Comparison of ENCODE assay signal across 9 mouse cellular contexts in the genomic region with DNA sequence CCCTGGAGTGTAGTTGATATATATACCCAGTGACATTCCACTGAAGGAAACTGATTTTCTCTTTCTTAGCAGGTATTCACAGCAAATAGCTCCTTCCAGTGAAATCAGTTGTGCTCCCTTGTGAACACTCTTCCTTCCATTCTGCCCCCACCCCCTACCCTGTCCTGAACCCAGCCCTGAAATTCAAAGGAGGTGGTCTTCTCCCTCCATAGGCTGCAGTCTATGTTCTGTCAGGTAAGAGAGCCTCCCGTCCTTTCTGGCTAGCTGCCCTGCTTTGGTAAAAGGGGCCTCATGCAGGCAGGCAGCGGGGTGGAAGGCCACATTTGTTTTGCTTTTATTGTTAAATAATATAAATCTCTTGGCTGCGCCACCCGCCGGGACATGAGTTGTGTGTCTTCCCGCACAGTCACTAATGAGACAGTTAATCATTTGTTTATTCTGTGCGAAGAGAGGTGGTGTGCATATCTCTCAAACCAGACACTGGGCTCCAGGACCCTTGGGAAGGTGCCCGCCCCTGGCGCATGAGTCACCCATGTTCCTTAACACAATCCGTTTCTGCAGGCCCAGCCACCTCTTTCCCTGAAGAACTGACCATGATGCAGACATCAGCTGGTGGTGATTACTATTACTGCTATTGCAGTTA.
DNase-seq lines count a peak whose midpoint lies in the region; ATAC-seq and TF ChIP-seq lines count a peak whose summit lies in the region.
"Had no signal": no experiment of that assay in that cellular context is flagged by ENCODE, and none has a peak within 500 bp of the region (broad histone marks: within the 10 kb centered on the region; RNA-seq: fewer than 3 reads in every experiment).

No protein-coding gene starts in this region.

- intact Hi-C loops in left cerebral cortex, postnatal 36 days (cut with DNase I), result no loop called here

- no peak overlapping the region for H3K4me2 ChIP-seq in hindbrain, embryonic 11.5 days (replicated peaks; ENCODE audit: low read depth, low read length)
- H3K4me2 ChIP-seq in midbrain, embryonic 11.5 days, result no peak overlapping the region
- H3K4me2 ChIP-seq: embryonic facial prominence, embryonic 15.5 days had no signal

- TF ChIP-seq CTCF in kidney, adult 2 months (conservative IDR thresholded peaks at IDR 0.05; ENCODE audit: insufficient read depth, insufficient read length, low read depth, low read length), result no peak
- no peak for TF ChIP-seq CTCF in layer of hippocampus, adult 2 months (conservative IDR thresholded peaks at IDR 0.05)

- peak; percentile 80 for ATAC-seq in hindbrain, embryonic 11.5 days (ENCODE audit: low FRiP score)
- peak; percentile 77 for ATAC-seq in midbrain, embryonic 11.5 days (ENCODE audit: low FRiP score)

- H3K9ac ChIP-seq in hindbrain, embryonic 11.5 days (ENCODE audit: low read depth, low read length), result no peak overlapping the region
- no peak overlapping the region for H3K9ac ChIP-seq in midbrain, embryonic 11.5 days (ENCODE audit: low read length)
- H3K9ac ChIP-seq: embryonic facial prominence, embryonic 15.5 days had no signal

- DNase-seq in kidney, adult 2 months, result peak; percentile 4
- no peak for DNase-seq in kidney, postnatal 10 days
- peak; percentile 42 for DNase-seq in embryo, embryonic 10.5 days (ENCODE audit: low spot score)
- peak; percentile 23 for DNase-seq in hindbrain, embryonic 11.5 days (ENCODE audit: low spot score)
- DNase-seq in midbrain, embryonic 11.5 days (ENCODE audit: low spot score, missing footprints), result peak; percentile 85
- no peak for DNase-seq in left cerebral cortex, postnatal 36 days (ENCODE audit: low spot score in 2 of 2)
- no peak for DNase-seq in layer of hippocampus, adult 2 months (ENCODE audit: low spot score in 2 of 2)
- DNase-seq in thymus, postnatal 0 days (ENCODE audit: low spot score), result no peak

- H3K36me3 ChIP-seq in kidney, adult 2 months (ENCODE audit: control insufficient read depth, insufficient read depth, low read length), result no peaks in the 10 kb centered on the region
- H3K36me3 ChIP-seq in hindbrain, embryonic 11.5 days (ENCODE audit: control insufficient read depth, insufficient read depth, low read length), result no peaks in the 10 kb centered on the region
- H3K36me3 ChIP-seq in midbrain, embryonic 11.5 days (ENCODE audit: control insufficient read depth, insufficient read depth, low read length), result no peaks in the 10 kb centered on the region
- H3K36me3 ChIP-seq: embryonic facial prominence, embryonic 15.5 days had no signal

- 0 out of 2 replicates have a peak, but pooled peaks cover 2% of the 10 kb centered on the region for H3K27me3 ChIP-seq in kidney, adult 2 months (replicated peaks; ENCODE audit: control insufficient read depth, insufficient read depth, low read length)
- H3K27me3 ChIP-seq in hindbrain, embryonic 11.5 days (ENCODE audit: control insufficient read depth, insufficient read depth, low read length), result no peaks in the 10 kb centered on the region
- H3K27me3 ChIP-seq in midbrain, embryonic 11.5 days (ENCODE audit: control insufficient read depth, insufficient read depth, low read length), result no peaks in the 10 kb centered on the region
- H3K27me3 ChIP-seq: embryonic facial prominence, embryonic 15.5 days had no signal

- H3K9me3 ChIP-seq in hindbrain, embryonic 11.5 days (ENCODE audit: control insufficient read depth, low read length), result no peaks in the 10 kb centered on the region
- H3K9me3 ChIP-seq in midbrain, embryonic 11.5 days (ENCODE audit: control insufficient read depth, low read length), result no peaks in the 10 kb centered on the region
- H3K9me3 ChIP-seq: embryonic facial prominence, embryonic 15.5 days had no signal

- H3K4me3 ChIP-seq in kidney, adult 2 months (ENCODE audit: insufficient read depth, low read depth, low read length), result no peak overlapping the region
- H3K4me3 ChIP-seq in hindbrain, embryonic 11.5 days (ENCODE audit: low read depth, low read length), result no peak overlapping the region
- H3K4me3 ChIP-seq in midbrain, embryonic 11.5 days (ENCODE audit: low read depth, low read length), result no peak overlapping the region
- no peak overlapping the region for H3K4me3 ChIP-seq in layer of hippocampus, adult 2 months
- H3K4me3 ChIP-seq: embryonic facial prominence, embryonic 15.5 days had no signal

- H3K27ac ChIP-seq in kidney, adult 2 months (ENCODE audit: insufficient read depth, low read depth, low read length), result no peak overlapping the region
- peak overlapping the region; percentile 65 for H3K27ac ChIP-seq in hindbrain, embryonic 11.5 days (ENCODE audit: low read depth, low read length)
- peak overlapping the region; percentile 54; the same call in 1 of the 2 replicates for H3K27ac ChIP-seq in midbrain, embryonic 11.5 days (ENCODE audit: low read depth, low read length)
- no peak overlapping the region for H3K27ac ChIP-seq in layer of hippocampus, adult 2 months
- H3K27ac ChIP-seq: embryonic facial prominence, embryonic 15.5 days had no signal

- H3K4me1 ChIP-seq in kidney, adult 2 months (ENCODE audit: control insufficient read depth, insufficient read depth, low read length), result no peaks in the 10 kb centered on the region
- peaks cover 8% of the 10 kb centered on the region; the same call in 1 of the 2 replicates for H3K4me1 ChIP-seq in hindbrain, embryonic 11.5 days (replicated peaks; ENCODE audit: control insufficient read depth, insufficient read depth, low read length)
- H3K4me1 ChIP-seq in midbrain, embryonic 11.5 days (ENCODE audit: control insufficient read depth, insufficient read depth, low read length), result peaks cover 12% of the 10 kb centered on the region

- 34% methylated on average over 10 of the region's 10 CpGs for WGBS in kidney, adult 2 months
- WGBS in hindbrain, embryonic 11.5 days, result 31% methylated on average over 10 of the region's 10 CpGs
- WGBS in midbrain, embryonic 11.5 days, result 35% methylated on average over 10 of the region's 10 CpGs

- no peak for TF ChIP-seq POLR2A in kidney, adult 2 months (IDR thresholded peaks at IDR 0.05; ENCODE audit: low read depth, low read length)

Comparison
In these comparisons a context has a peak if more than half of its experiments do, and no peak if none do; other contexts are left out.
1. DNase-seq: peak in kidney, adult 2 months (single experiment), embryo, embryonic 10.5 days (single experiment), hindbrain, embryonic 11.5 days (single experiment) and midbrain, embryonic 11.5 days (single experiment); none in kidney, postnatal 10 days (single experiment), left cerebral cortex, postnatal 36 days (0 of 2), layer of hippocampus, adult 2 months (0 of 2) and thymus, postnatal 0 days (single experiment).
2. H3K27ac ChIP-seq: peak in hindbrain, embryonic 11.5 days (single experiment) and midbrain, embryonic 11.5 days (single experiment); none in kidney, adult 2 months (single experiment) and layer of hippocampus, adult 2 months (single experiment).